Mouse (Mus musculus) splenic B cell, adult 2 months (primary cell): Measurements from ENCODE around the gene Pard3b.

Experiments used
- DNase-seq: peaks from one replicate; pipeline ENCODE4 v3.0.0-alpha.2; 2011; ENCODE audit warnings: low read depth, low spot score
- H3K27me3 ChIP-seq: 2 replicates; pipeline ENCODE4 v1.6.1; 2012; ENCODE audit warnings: mild to moderate bottlenecking, low read length, moderate library complexity, mixed read lengths; ENCODE audit not compliant: control insufficient read depth, poor library complexity, insufficient read depth, severe bottlenecking
- H3K36me3 ChIP-seq: 2 replicates; pipeline ENCODE4 v1.6.1; 2012; ENCODE audit warnings: mild to moderate bottlenecking, low read length, moderate library complexity, mixed read lengths; ENCODE audit not compliant: control insufficient read depth, poor library complexity, insufficient read depth, severe bottlenecking

The Pard3b gene

GRCm38 (mm10) chr1:61638347-61639111, at the start of gene Pard3b:
TSS of gene Pard3b (plus strand) at chr1:61638824.
- Histone ChIP-seq H3K36me3 (no peaks in the 10 kb centered on the region), H3K27me3 (no peaks in the 10 kb centered on the region)
- DNase-seq, result peak; percentile 32

DNA sequence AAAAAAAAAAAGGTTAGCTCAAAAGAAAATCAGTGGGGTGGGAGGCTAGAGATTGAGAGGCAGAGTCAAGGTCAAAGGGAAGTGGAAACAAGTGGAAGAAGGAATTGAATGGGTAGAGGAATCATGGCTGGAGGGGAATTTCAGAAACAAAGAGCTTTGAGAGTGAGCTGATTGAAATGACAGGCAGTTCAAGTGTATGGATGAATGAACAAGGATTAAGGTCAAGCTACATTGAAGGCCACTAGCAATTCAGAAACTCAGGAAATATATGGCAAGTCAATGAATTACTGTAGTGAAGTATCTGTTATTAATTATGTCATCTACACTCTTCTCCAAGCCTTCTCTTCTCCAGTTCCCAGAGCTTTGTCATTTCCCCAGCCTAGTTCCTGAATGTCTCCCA, 22.4 kb upstream of the Pard3b start:
- DNase-seq, result no peak
- H3K36me3 ChIP-seq, result no peaks in the 10 kb centered on the region

GRCm38 (mm10) chr1:61620651-61621050, 18.0 kb upstream of the Pard3b start:
- Histone ChIP-seq H3K27me3 (no peaks in the 10 kb centered on the region), H3K36me3 (no peaks in the 10 kb centered on the region)
- no peak for DNase-seq

More for the DNA sequence above, 22.4 kb upstream of the Pard3b start:
- H3K27me3 ChIP-seq, result no peaks in the 10 kb centered on the region

GRCm38 (mm10) chr1:61629857-61630256, 8.8 kb upstream of the Pard3b start:
- no peak for DNase-seq

GRCm38 (mm10) chr1:61639114-61640093, 780 bp downstream of the Pard3b start:
- no peaks in the 10 kb centered on the region for H3K36me3 ChIP-seq
- DNase-seq, result peak; percentile 17
- no peaks in the 10 kb centered on the region for H3K27me3 ChIP-seq

More at GRCm38 (mm10) chr1:61629857-61630256, 8.8 kb upstream of the Pard3b start:
- H3K27me3 ChIP-seq, result no peaks in the 10 kb centered on the region
- no peaks in the 10 kb centered on the region for H3K36me3 ChIP-seq

DNA sequence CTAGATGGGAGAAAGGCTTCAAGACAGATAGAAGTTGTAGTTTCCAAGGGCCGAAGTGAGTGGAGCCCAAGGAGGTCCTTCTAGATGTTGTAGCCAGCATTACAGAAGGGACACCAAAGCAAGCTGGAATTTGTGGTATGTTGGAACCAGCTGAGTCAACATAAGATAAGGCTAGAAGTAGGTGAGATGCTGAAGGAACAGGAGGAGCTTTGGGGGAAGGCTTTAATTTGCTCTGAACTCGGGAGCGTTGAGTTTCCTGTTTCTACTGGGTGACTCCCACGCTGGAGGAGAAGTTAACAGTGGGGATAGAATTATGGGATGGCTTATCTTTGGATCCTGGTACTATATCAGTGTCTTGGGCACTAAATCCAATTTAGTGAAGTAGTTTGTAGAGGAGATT, 3.3 kb downstream of the Pard3b start:
- H3K27me3 ChIP-seq, result no peaks in the 10 kb centered on the region
- DNase-seq, result no peak
- H3K36me3 ChIP-seq, result no peaks in the 10 kb centered on the region

DNA sequence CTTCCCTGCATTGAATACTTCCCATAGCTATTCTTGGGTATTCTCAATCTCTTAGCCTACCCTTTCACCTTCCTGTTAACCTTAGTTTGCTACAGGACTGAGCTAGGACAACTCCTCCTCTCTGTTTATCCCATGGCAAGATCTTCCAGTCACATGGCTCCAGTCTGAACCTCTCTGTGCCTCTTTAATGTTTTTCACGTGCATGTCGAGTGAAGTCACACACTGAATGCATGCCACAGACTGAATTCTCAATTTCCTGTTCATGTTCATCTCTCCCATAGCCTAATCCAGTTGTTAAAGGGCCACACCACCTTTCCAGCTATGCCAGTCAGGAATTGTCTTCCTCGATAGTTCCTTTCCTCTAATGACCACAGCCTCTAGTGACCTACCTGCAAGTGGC, 6.4 kb downstream of the Pard3b start:
- no peaks in the 10 kb centered on the region for H3K27me3 ChIP-seq
- no peaks in the 10 kb centered on the region for H3K36me3 ChIP-seq

DNA sequence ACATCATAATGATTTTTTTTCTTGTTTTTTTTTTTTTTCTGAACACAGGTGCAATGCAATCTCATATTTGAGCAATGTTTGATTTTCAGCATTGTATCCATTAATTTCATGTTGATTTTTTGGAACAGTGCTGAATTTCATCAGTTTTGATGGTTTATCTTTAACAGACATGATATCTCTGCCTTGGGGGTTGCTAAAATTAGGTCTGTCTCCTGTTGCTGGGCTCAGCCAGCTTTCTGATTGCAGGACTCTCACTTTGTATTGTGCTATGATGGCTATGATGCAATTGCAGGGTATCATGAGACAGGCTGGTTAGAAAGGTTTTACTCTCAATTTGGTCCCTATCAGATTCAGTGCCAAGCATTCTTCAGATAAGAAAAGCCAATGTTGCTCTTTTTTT, 11.3 kb downstream of the Pard3b start:
- DNase-seq, result no peak
- H3K27me3 ChIP-seq, result no peaks in the 10 kb centered on the region

More for the DNA sequence above, 6.4 kb downstream of the Pard3b start:
- no peak for DNase-seq

DNA sequence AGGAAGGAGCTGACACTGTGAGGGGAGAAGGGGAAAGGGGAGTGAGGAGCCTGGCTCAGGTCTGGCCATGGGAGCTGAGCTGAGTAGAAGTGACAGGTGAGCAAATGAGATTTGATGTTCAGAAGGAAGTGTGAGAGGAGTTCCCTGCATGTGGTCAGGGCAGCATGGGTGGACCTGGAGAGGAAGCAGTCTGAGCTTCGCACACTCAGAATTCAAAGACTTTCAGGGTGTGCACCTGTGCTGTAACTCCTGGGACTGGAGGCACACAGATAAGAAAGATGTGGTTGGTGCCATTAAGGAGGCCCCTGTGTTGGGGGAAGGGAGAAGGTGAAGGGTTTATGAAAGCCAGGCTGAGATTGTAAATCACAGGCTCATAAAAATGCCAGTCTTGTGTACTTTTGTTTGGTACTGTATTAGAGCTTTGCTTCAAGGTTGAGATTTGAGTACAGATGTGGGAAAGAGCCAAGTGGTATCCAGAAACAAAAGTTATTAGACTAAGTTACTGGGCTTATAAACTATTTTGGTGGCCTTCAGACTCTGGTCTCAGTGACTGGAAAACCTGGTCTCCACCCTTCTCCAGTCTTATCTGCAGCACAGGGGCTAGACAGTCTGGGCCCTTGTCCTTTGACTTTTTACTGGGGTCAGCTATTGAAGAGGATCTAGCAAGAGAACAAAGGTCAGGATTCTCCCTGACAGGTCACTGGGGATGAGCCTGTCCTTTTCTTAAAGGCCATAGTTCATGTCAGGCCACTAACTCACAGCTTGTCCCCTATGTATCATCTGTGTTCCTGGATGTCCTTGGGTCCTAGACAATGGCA, 13.0 kb downstream of the Pard3b start:
- Histone ChIP-seq H3K27me3 (no peaks in the 10 kb centered on the region), H3K36me3 (no peaks in the 10 kb centered on the region)
- no peak for DNase-seq

More for the DNA sequence above, 11.3 kb downstream of the Pard3b start:
- H3K36me3 ChIP-seq, result no peaks in the 10 kb centered on the region

GRCm38 (mm10) chr1:61657760-61658159, 19.1 kb downstream of the Pard3b start:
- Histone ChIP-seq H3K36me3 (no peaks in the 10 kb centered on the region), H3K27me3 (no peaks in the 10 kb centered on the region)
- DNase-seq, result no peak

- H3K36me3 ChIP-seq, result no peaks in the 10 kb centered on the region
- H3K27me3 ChIP-seq, result no peaks in the 10 kb centered on the region
- no peak for DNase-seq
Observed at GRCm38 (mm10) chr1:61659931-61660330, 21.3 kb downstream of the Pard3b start.

DNA sequence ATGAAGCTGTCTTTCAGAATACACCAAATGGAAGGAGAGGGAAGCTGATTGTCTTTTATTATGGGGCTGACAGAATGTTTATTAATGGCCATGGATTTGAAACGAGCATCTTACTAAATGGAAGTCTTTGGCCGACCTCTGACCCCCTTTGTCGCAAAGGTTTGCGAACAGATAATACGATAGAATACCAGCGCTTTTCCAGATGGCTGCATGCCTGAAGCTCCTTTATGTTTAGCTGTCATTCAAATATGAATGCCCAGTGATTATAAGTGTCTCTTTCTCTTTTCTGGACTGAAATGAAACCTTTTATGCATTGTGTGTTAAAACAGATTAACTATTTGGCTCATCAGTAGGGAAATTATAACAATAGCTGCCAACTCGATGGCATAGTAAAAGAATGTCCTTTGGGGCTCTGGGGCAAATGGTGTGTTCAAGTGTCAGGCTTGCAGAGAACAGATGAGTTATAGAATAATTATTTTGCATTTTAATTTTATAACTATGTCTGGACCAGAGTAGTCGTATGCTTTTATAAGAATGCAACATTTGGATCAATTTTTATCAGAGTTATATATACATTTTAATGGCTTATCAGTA, 46.7 kb downstream of the Pard3b start:
- H3K27me3 ChIP-seq, result no peaks in the 10 kb centered on the region
- no peak for DNase-seq
- H3K36me3 ChIP-seq, result no peaks in the 10 kb centered on the region

- Histone ChIP-seq H3K36me3 (no peaks in the 10 kb centered on the region), H3K27me3 (no peaks in the 10 kb centered on the region)
- DNase-seq, result no peak
Observed at GRCm38 (mm10) chr1:61685921-61686320, 47.3 kb downstream of the Pard3b start.

DNA sequence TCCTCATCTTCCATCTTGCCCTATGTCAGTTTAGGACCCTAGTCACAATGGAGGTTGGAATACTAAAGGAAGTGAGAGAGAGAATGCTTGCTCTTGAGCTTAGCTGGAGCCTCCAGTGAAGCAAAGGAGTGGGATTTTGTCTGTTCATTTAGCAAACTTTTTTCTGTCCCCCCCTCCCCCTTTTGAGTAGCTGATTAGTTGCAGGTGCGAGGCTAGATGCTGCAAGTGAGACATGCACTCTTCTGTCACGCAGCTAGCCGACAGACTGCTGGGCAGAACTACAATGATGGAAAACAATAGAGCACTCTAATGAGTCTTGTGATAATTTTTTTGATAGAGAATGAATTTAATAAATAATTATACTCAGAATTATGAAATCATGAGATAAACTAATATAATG, 49.7 kb downstream of the Pard3b start:
- no peaks in the 10 kb centered on the region for H3K27me3 ChIP-seq
- no peak for DNase-seq

More for the DNA sequence above, 49.7 kb downstream of the Pard3b start:
- no peaks in the 10 kb centered on the region for H3K36me3 ChIP-seq
